Mouse (Mus musculus): ENCODE results near the gene Adamtsl4. TPM values are rescaled to one million over a fixed set of nuclear protein-coding genes. Genes with fewer than 3 reads are reported as not detected.

Adamtsl4 gene
- total RNA-seq (2014; fragmentation: Nextera tagmentation) (0.23 and 1.4 TPM in 2 replicates), total RNA-seq (2017) (0.17 TPM in 1 of 2 replicates, not detected in the other)

- peak; percentile 70 for ATAC-seq (replicated peaks; ENCODE audit: poor library complexity, severe bottlenecking)
Measured at GRCm38 (mm10) chr3:95687524-95688421, at the start of gene Adamtsl4. Gene Adamtsl4 (minus strand): TSS chr3:95687917.

- ATAC-seq (replicated peaks; ENCODE audit: poor library complexity, severe bottlenecking), result no peak
Measured at GRCm38 (mm10) chr3:95735071-95735670, 47.5 kb upstream of the Adamtsl4 start.

GRCm38 (mm10) chr3:95734092-95734702 lies 46.5 kb upstream of the Adamtsl4 start:
- ATAC-seq (replicated peaks; ENCODE audit: poor library complexity, severe bottlenecking), result no peak

- ATAC-seq (replicated peaks; ENCODE audit: poor library complexity, severe bottlenecking), result peak; percentile 52
Measured at GRCm38 (mm10) chr3:95732744-95733521, 45.2 kb upstream of the Adamtsl4 start.

- ATAC-seq (replicated peaks; ENCODE audit: poor library complexity, severe bottlenecking), result no peak; the same call in 1 of the 2 replicates
Measured at GRCm38 (mm10) chr3:95732297-95732696, 44.6 kb upstream of the Adamtsl4 start.

GRCm38 (mm10) chr3:95731802-95732201 lies 44.1 kb upstream of the Adamtsl4 start:
- ATAC-seq (replicated peaks; ENCODE audit: poor library complexity, severe bottlenecking), result no peak

- ATAC-seq (replicated peaks; ENCODE audit: poor library complexity, severe bottlenecking), result no peak
Measured at GRCm38 (mm10) chr3:95730431-95730830, 42.7 kb upstream of the Adamtsl4 start.

GRCm38 (mm10) chr3:95728906-95729305 lies 41.2 kb upstream of the Adamtsl4 start:
- no peak for ATAC-seq (replicated peaks; ENCODE audit: poor library complexity, severe bottlenecking)

GRCm38 (mm10) chr3:95726696-95727358 lies 39.1 kb upstream of the Adamtsl4 start:
- ATAC-seq (replicated peaks; ENCODE audit: poor library complexity, severe bottlenecking), result no peak

- ATAC-seq (replicated peaks; ENCODE audit: poor library complexity, severe bottlenecking), result no peak
Measured at GRCm38 (mm10) chr3:95725863-95726262, 38.1 kb upstream of the Adamtsl4 start.

GRCm38 (mm10) chr3:95722386-95722785 lies 34.7 kb upstream of the Adamtsl4 start:
- no peak for ATAC-seq (replicated peaks; ENCODE audit: poor library complexity, severe bottlenecking)

GRCm38 (mm10) chr3:95718153-95718552 lies 30.4 kb upstream of the Adamtsl4 start:
- no peak for ATAC-seq (replicated peaks; ENCODE audit: poor library complexity, severe bottlenecking)

- ATAC-seq (replicated peaks; ENCODE audit: poor library complexity, severe bottlenecking), result no peak
Measured at GRCm38 (mm10) chr3:95716075-95716474, 28.4 kb upstream of the Adamtsl4 start.

GRCm38 (mm10) chr3:95709967-95710366 lies 22.2 kb upstream of the Adamtsl4 start:
- ATAC-seq (replicated peaks; ENCODE audit: poor library complexity, severe bottlenecking), result no peak

GRCm38 (mm10) chr3:95709044-95709443 lies 21.3 kb upstream of the Adamtsl4 start:
- ATAC-seq (replicated peaks; ENCODE audit: poor library complexity, severe bottlenecking), result no peak

GRCm38 (mm10) chr3:95707497-95707896 lies 19.8 kb upstream of the Adamtsl4 start:
- ATAC-seq (replicated peaks; ENCODE audit: poor library complexity, severe bottlenecking), result peak; percentile 79

- peak; percentile 87 for ATAC-seq (replicated peaks; ENCODE audit: poor library complexity, severe bottlenecking)
Measured at GRCm38 (mm10) chr3:95706273-95706672, 18.6 kb upstream of the Adamtsl4 start.

- no peak for ATAC-seq (replicated peaks; ENCODE audit: poor library complexity, severe bottlenecking)
Measured at GRCm38 (mm10) chr3:95704612-95705011, 16.9 kb upstream of the Adamtsl4 start.

GRCm38 (mm10) chr3:95703276-95703675 lies 15.6 kb upstream of the Adamtsl4 start:
- no peak for ATAC-seq (replicated peaks; ENCODE audit: poor library complexity, severe bottlenecking)

Measured in granulocyte monocyte progenitor cell, adult 5-6 weeks (primary cell).